Mouse (Mus musculus): ENCODE data around the gene Ubtd1. TPM values are rescaled to one million over a fixed set of nuclear protein-coding genes. Genes with fewer than 3 reads are reported as not detected.
A peak's percentile ranks its signal among the peaks of the same experiment; 100 is the strongest.

The Ubtd1 gene
- 26.0 and 31.7 TPM in 2 replicates for polyA plus RNA-seq (2012; rRNA removed)

DNA sequence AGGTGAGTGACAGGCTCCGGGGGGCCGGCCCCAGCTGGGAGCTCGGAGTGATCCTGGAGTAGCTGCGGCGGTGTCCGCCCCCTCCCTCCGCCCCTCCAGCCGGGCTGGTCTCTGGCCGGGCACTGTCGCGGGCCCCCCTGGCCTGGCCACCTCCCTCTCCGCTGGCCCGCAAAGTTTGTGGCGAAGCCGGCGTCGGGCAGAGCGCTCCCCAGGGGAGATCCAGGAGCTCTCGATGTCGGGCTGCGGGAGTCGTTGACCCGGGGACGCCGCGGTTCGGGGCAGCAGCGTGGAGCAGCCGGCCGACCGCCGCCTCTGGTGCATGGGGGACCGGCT, at the start of gene Ubtd1:
TSS of gene Ubtd1 (plus strand) at position 169 of the 333 bp plus-strand sequence.
- DNase-seq: no peak
- WGBS: under 1% methylated on average over 33 of the region's 33 CpGs
- Histone ChIP-seq H3K4me3 (replicated peaks; ENCODE audit: extremely low read depth, low read depth, low read length) (peak within 1 kb of the TSS; percentile 66), H3K4me1 (ENCODE audit: control insufficient read depth, insufficient read depth, low read length) (peaks cover 3% of the 10 kb centered on the region; the same call in 1 of the 2 replicates)
- TF ChIP-seq POLR2A (IDR thresholded peaks at IDR 0.05; ENCODE audit: borderline replicate concordance, extremely low read depth, low read depth, low read length): 0 out of 2 replicates have a peak, but pooled peaks have one; percentile 2
- no peak for TF ChIP-seq CTCF (IDR thresholded peaks at IDR 0.05; ENCODE audit: insufficient read depth, low read length)

DNA sequence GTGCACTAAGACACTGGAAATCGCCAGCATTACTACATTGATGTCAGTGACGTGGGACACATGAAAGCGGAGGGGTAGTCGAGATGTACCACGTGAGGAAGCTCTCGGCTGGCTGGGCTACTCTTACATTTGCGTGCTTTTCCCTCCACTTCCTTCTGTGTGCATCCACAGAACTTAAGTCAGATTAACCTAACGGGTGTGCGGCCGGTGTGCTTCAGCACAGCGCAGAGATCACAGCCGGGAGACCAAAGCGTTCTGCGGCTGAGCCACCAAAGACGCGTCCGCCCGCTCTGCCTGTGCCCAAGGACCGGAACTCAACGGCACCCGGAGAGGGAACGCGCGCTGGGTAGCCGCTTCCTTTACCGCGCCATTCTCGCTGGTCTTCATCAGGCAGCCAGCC, 48.9 kb upstream of the Ubtd1 start:
- TF ChIP-seq CTCF (IDR thresholded peaks at IDR 0.05; ENCODE audit: insufficient read depth, low read length) (no peak), POLR2A (IDR thresholded peaks at IDR 0.05; ENCODE audit: borderline replicate concordance, extremely low read depth, low read depth, low read length) (no peak)
- H3K4me3 ChIP-seq (replicated peaks; ENCODE audit: extremely low read depth, low read depth, low read length): peak overlapping the region; percentile 85
- H3K4me1 ChIP-seq (ENCODE audit: control insufficient read depth, insufficient read depth, low read length): peaks cover 4% of the 10 kb centered on the region; the same call in 1 of the 2 replicates
- under 1% methylated on average over 28 of the region's 28 CpGs for WGBS
- DNase-seq: no peak

DNA sequence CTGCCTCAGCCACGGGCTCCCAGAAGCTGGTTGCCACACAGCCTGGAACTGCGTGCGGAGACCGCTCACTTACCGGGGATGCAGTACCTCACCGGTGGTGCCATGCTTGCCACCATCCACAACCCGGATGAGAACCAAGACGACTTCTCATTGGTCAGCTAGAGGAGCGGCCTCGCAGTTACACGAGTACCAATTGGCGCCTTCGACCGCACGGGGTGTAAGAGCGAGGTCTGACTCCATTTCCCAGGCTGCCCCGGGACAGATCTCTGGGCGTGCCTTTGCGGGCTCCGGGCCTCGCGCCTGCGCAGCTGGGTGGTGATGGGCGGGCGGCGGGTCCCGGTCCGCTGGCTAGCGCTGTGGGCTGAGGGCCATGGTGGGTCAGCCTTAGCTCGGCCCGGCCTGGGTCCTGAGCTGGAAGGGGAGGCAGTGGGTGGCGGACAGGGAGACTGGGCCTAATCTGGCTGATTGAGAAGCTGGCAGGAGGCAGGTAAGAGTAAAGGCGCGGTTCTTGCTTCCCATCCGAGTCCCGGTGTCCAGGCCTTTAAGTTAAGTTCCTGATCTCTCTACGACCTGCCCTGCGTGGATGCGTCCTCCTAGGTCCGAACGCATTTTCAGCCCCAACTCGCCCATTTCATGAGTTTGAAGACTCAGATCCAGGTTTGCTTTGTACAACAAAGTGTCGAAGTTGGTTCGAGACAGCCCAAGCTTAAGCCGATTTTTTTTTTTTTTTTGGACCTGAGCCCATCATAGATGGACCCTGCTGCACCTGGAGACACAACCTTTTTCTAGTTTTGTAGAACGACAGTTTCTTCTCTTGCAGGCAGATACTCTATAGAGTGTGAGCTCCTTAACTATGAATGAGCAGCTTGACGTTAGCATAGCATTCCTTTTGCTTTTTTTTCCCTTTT, 48.1 kb upstream of the Ubtd1 start, which contains the start of the genes Exosc1 and Zdhhc16:
TSS of gene Exosc1 (minus strand) at position 245 of the 908 bp plus-strand sequence.
TSS of gene Zdhhc16 (plus strand) at position 302 of the 908 bp plus-strand sequence.
- Histone ChIP-seq H3K4me3 (replicated peaks; ENCODE audit: extremely low read depth, low read depth, low read length) (peak within 1 kb of the TSS; percentile 88), H3K4me1 (ENCODE audit: control insufficient read depth, insufficient read depth, low read length) (peaks cover 4% of the 10 kb centered on the region; the same call in 1 of the 2 replicates)
- no peak for TF ChIP-seq CTCF (IDR thresholded peaks at IDR 0.05; ENCODE audit: insufficient read depth, low read length)
- TF ChIP-seq POLR2A (IDR thresholded peaks at IDR 0.05; ENCODE audit: borderline replicate concordance, extremely low read depth, low read depth, low read length): peak; percentile 70; the same call in 1 of the 2 replicates
- DNase-seq: peak; percentile 97
- under 1% methylated on average over 47 of the region's 47 CpGs for WGBS

DNA sequence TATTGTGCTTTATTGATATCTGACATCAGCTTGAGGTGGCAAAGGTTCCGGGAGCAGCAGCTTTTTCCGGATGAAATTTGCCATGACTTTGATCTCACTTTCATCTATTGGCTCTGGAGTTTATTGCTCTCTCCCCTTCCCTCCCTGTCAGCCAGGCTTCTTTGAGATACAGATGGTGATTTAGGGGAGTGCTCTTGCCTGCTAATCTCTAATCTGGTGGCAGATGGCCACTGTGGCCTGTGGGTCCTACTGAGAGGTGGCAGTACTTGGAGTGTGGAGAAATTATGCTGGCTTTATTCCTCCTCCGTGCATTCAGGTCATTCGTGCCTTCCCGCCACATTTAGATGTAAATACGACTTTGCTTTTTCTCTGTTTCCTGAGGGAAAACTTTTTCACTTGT, 47.4 kb upstream of the Ubtd1 start:
- 15% methylated on average over 6 of the region's 6 CpGs for WGBS
- H3K4me1 ChIP-seq (ENCODE audit: control insufficient read depth, insufficient read depth, low read length): peaks cover 4% of the 10 kb centered on the region; the same call in 1 of the 2 replicates
- TF ChIP-seq POLR2A (IDR thresholded peaks at IDR 0.05; ENCODE audit: borderline replicate concordance, extremely low read depth, low read depth, low read length): no peak
- no peak for TF ChIP-seq CTCF (IDR thresholded peaks at IDR 0.05; ENCODE audit: insufficient read depth, low read length)
- no peak overlapping the region for H3K4me3 ChIP-seq (replicated peaks; ENCODE audit: extremely low read depth, low read depth, low read length)
- DNase-seq: no peak

DNA sequence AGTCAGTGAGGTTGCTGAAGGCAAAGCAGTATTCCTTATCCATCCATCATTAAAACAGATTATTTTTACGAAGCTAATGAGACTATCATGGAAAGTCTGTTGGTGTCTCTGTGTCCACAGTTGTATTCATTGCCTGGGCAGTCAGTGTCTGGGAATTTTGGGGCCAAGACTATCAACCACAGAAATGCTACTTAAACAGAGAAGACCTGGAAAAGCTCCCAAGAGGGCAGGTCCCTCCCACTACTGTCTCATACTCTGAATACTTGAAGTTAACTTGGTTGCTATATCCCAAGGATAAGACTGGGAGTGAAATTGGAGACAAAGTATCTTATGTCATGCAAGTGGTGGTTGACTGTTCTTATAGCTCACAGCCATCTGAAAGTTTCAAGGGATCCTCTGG, 45.6 kb upstream of the Ubtd1 start:
- no peak for TF ChIP-seq POLR2A (IDR thresholded peaks at IDR 0.05; ENCODE audit: borderline replicate concordance, extremely low read depth, low read depth, low read length)
- TF ChIP-seq CTCF (IDR thresholded peaks at IDR 0.05; ENCODE audit: insufficient read depth, low read length): no peak
- WGBS: 86% methylated on average over 1 of the region's 1 CpGs
- DNase-seq: no peak
- Histone ChIP-seq H3K4me1 (ENCODE audit: control insufficient read depth, insufficient read depth, low read length) (peaks cover 4% of the 10 kb centered on the region; the same call in 1 of the 2 replicates), H3K4me3 (replicated peaks; ENCODE audit: extremely low read depth, low read depth, low read length) (no peak overlapping the region)

DNA sequence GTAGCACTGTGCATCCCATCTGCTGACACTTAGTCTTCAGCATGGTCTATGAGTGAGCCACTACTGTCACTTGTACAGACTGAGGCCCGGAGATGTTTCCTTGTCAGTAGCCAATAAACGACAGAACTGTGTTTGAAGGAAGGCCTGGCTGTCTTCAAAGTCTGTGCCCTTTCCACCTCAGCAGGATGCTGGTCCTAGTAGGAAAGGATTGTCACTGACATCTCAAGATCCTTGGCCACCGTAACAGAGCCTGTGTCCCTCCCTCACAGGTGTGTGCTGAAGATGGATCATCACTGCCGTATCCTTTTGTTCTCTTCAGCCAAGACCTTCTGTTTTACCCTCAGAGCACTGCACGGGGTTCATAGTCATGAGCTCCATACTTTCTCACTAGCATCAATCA, 43.0 kb upstream of the Ubtd1 start:
- DNase-seq: no peak
- Histone ChIP-seq H3K4me1 (ENCODE audit: control insufficient read depth, insufficient read depth, low read length) (peaks cover 4% of the 10 kb centered on the region; the same call in 1 of the 2 replicates), H3K4me3 (replicated peaks; ENCODE audit: extremely low read depth, low read depth, low read length) (no peak overlapping the region)
- WGBS: 89% methylated on average over 5 of the region's 5 CpGs
- TF ChIP-seq CTCF (IDR thresholded peaks at IDR 0.05; ENCODE audit: insufficient read depth, low read length) (no peak), POLR2A (IDR thresholded peaks at IDR 0.05; ENCODE audit: borderline replicate concordance, extremely low read depth, low read depth, low read length) (no peak)

DNA sequence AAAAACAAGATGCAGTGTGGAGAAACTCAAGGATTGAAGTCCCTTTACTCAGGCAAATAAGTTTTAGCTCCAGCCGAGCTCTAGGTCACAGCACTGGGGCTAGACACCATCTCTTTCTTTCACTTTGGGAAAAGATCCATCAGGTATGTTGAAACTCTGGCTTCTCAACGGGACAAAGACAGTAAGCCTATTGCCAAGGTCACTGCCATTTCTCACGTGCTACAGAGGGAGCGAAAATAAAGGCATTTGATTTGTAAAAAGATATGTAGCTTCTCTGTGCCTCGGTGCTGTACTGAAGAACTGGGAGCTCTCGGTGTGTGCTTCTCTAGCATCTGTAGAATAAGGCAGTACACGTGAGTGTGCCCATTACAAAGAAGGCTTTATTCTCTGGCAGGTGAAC, 37.7 kb upstream of the Ubtd1 start:
- no peaks in the 10 kb centered on the region for H3K4me1 ChIP-seq (ENCODE audit: control insufficient read depth, insufficient read depth, low read length)
- WGBS: 83% methylated on average over 7 of the region's 7 CpGs
- DNase-seq: no peak
- TF ChIP-seq POLR2A (IDR thresholded peaks at IDR 0.05; ENCODE audit: borderline replicate concordance, extremely low read depth, low read depth, low read length) (no peak), CTCF (IDR thresholded peaks at IDR 0.05; ENCODE audit: insufficient read depth, low read length) (no peak)
- no peak overlapping the region for H3K4me3 ChIP-seq (replicated peaks; ENCODE audit: extremely low read depth, low read depth, low read length)

DNA sequence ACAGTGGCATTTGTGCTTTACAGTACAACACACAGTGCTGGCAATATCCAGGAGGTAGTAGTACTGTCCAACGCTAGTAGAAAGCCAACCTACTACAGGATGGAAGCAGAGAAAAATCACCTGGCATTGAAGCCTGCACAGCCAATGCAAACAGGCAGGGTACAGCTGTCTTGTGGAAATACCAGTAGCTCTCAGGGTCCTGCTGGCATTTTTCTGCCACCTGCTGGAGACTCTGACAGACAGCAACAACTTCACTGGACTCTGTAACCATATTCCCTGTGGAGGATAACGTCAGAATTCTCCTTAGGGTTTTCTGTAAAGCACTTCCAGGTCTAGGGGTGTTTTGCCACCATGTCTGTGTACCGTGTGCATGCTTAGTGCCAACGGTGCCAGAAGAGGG, 29.3 kb upstream of the Ubtd1 start:
- no peak for TF ChIP-seq POLR2A (IDR thresholded peaks at IDR 0.05; ENCODE audit: borderline replicate concordance, extremely low read depth, low read depth, low read length)
- TF ChIP-seq CTCF (IDR thresholded peaks at IDR 0.05; ENCODE audit: insufficient read depth, low read length): no peak
- Histone ChIP-seq H3K4me3 (replicated peaks; ENCODE audit: extremely low read depth, low read depth, low read length) (no peak overlapping the region), H3K4me1 (ENCODE audit: control insufficient read depth, insufficient read depth, low read length) (no peaks in the 10 kb centered on the region)
- no peak for DNase-seq
- 71% methylated on average over 4 of the region's 4 CpGs for WGBS

DNA sequence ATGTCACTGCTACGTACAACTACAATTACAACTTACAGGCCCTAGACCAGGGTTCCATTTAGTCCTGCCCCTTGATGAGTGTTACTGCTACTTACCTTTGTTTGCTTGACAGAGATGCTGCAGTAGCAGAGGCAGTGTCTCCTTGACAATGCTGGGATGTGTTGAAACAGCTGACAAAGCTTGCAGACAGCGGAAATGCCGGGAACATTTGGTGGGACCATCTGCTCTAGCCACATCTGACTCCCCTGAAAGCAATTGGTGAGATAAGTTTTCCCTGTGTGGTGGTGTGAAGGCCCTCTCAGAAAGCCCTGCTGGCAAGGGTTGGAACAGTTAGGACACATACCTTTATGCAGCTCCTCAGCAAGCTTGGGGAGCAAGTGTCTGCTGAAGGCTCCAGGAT, 28.0 kb upstream of the Ubtd1 start:
- H3K4me1 ChIP-seq (ENCODE audit: control insufficient read depth, insufficient read depth, low read length): no peaks in the 10 kb centered on the region
- 93% methylated on average over 3 of the region's 3 CpGs for WGBS
- H3K4me3 ChIP-seq (replicated peaks; ENCODE audit: extremely low read depth, low read depth, low read length): no peak overlapping the region
- no peak for DNase-seq
- TF ChIP-seq POLR2A (IDR thresholded peaks at IDR 0.05; ENCODE audit: borderline replicate concordance, extremely low read depth, low read depth, low read length): no peak
- no peak for TF ChIP-seq CTCF (IDR thresholded peaks at IDR 0.05; ENCODE audit: insufficient read depth, low read length)

Measured in lung, adult 2 months (tissue).